Mouse (Mus musculus): ENCODE measurements at regions not wholly inside any gene's neighbourhood (a gene's known extent, or its start where the extent isn't known, plus 50 kb on each side); places are given as distances from the start of the nearest gene placed in this dataset.

GRCm38 (mm10) chr11:19350331-19351242, 331.8 kb upstream of the Meis1 start:
- no peak for DNase-seq (ENCODE audit: low read depth in 1 of 2, low spot score in 2 of 2)

- DNase-seq (ENCODE audit: low read depth in 1 of 2, low spot score in 2 of 2): no peak
Observed at GRCm38 (mm10) chr11:19351243-19351787, 332.5 kb upstream of the Meis1 start.

- DNase-seq (ENCODE audit: low read depth in 1 of 2, low spot score in 2 of 2): no peak
Observed at GRCm38 (mm10) chr11:19353706-19354105, 334.9 kb upstream of the Meis1 start.

- DNase-seq (ENCODE audit: low read depth in 1 of 2, low spot score in 2 of 2): no peak
Observed at GRCm38 (mm10) chr11:19355179-19355578, 336.4 kb upstream of the Meis1 start.

GRCm38 (mm10) chr11:19356151-19356550, 337.4 kb upstream of the Meis1 start:
- no peak for DNase-seq (ENCODE audit: low read depth in 1 of 2, low spot score in 2 of 2)

GRCm38 (mm10) chr11:19369152-19369551, 350.4 kb upstream of the Meis1 start:
- no peak for DNase-seq (ENCODE audit: low read depth in 1 of 2, low spot score in 2 of 2)

GRCm38 (mm10) chr11:19373476-19373875, 354.7 kb upstream of the Meis1 start:
- DNase-seq (ENCODE audit: low read depth in 1 of 2, low spot score in 2 of 2): no peak

GRCm38 (mm10) chr11:19380935-19381334, 362.1 kb upstream of the Meis1 start:
- DNase-seq (ENCODE audit: low read depth in 1 of 2, low spot score in 2 of 2): no peak

GRCm38 (mm10) chr11:19389136-19389535, 370.4 kb upstream of the Meis1 start:
- no peak for DNase-seq (ENCODE audit: low read depth in 1 of 2, low spot score in 2 of 2)

- DNase-seq (ENCODE audit: low read depth in 1 of 2, low spot score in 2 of 2): no peak
Observed at GRCm38 (mm10) chr11:19392190-19392589, 373.4 kb upstream of the Meis1 start.

GRCm38 (mm10) chr11:19394372-19394771, 375.6 kb upstream of the Meis1 start:
- no peak for DNase-seq (ENCODE audit: low read depth in 1 of 2, low spot score in 2 of 2)

- DNase-seq (ENCODE audit: low read depth in 1 of 2, low spot score in 2 of 2): no peak
Observed at GRCm38 (mm10) chr11:19400396-19400795, 381.6 kb upstream of the Meis1 start.

- DNase-seq (ENCODE audit: low read depth in 1 of 2, low spot score in 2 of 2): no peak
Observed at GRCm38 (mm10) chr11:19420143-19420542, 401.4 kb upstream of the Meis1 start.

GRCm38 (mm10) chr11:19423268-19423667, 404.5 kb upstream of the Meis1 start:
- DNase-seq (ENCODE audit: low read depth in 1 of 2, low spot score in 2 of 2): no peak

- DNase-seq (ENCODE audit: low read depth in 1 of 2, low spot score in 2 of 2): no peak
Observed at GRCm38 (mm10) chr11:19423841-19424815, 405.3 kb upstream of the Meis1 start.

GRCm38 (mm10) chr11:19427559-19427958, 408.8 kb upstream of the Meis1 start:
- no peak for DNase-seq (ENCODE audit: low read depth in 1 of 2, low spot score in 2 of 2)

GRCm38 (mm10) chr11:19433680-19434619, 415.2 kb upstream of the Meis1 start:
- DNase-seq (ENCODE audit: low read depth in 1 of 2, low spot score in 2 of 2): no peak

GRCm38 (mm10) chr11:19438385-19438784, 419.6 kb upstream of the Meis1 start:
- DNase-seq (ENCODE audit: low read depth in 1 of 2, low spot score in 2 of 2): no peak

- DNase-seq (ENCODE audit: low read depth in 1 of 2, low spot score in 2 of 2): no peak
Observed at GRCm38 (mm10) chr11:19441936-19442335, 423.2 kb upstream of the Meis1 start.
